Mouse (Mus musculus) G1E-ER4 (cell line): ENCODE measurements around the gene Terf2. TPM values are rescaled to one million over a fixed set of nuclear protein-coding genes. Genes with fewer than 3 reads are reported as not detected.

Experiments
- GATA1 ChIP-seq: IDR thresholded peaks from one replicate; pipeline ENCODE4 v1.8.0; 2012; ENCODE audit warnings: low read length, inconsistent platforms
- polyA plus RNA-seq: library from polyadenylated mRNA; stranded (reverse); fragments of >175 nt; gene quantifications from 2 replicates; pipeline ENCODE4 v1.2.3, GENCODE M21; 2012

Terf2 gene
- polyA plus RNA-seq, 1 experiment = 26.6 TPM

DNA sequence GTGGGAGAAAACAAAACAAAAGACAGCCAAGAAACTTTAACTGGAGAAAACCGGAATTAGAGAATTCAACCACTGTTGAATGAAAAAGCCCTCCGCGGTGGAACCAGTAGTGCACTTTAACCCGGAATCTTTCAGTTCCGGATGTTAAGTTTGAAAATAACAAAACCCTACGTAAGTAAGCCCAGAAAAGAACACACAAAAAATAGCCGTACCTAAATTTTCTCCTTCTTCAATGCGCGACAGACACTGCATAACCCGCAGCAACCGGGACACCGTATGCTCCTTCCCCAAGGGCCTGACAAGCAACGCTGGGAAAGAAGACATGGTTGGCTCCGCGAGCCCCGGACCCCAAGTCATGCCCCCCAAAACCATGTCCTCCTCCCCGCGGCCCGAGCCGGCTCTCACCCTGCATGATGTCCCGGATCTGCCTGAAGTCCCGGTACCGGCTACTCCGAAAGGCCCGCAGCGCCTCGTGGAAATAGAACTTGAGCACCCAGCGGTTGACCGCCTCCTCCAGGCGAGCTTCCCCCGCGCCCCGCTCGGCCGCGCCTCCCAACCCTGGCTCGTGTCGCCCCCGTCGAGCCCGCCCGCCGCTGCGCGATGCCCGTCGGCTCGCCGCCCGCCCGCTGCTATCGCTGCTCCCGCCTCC, 506 bp downstream of the Terf2 start:
- TF ChIP-seq GATA1 = no peak

DNA sequence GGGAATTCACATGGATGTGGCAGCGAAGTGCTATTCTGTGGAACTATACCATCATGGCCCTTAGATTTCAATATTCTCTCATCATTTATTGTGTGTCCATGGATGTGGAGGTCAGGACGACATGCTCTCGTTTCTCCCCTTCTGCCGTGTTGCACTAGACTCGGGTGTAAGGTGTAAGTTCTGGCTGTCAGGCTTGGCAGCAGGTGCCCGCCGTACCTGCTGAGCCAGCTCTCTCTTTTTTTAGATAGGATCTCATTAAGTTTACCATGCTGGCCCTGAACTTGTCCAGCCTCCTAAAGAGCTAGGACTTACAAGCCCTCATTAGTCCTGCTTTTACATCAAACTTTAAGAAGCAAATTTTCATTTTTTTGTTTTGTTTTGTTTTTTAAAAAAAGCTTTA, 5.8 kb downstream of the Terf2 start:
- TF ChIP-seq GATA1 = no peak

DNA sequence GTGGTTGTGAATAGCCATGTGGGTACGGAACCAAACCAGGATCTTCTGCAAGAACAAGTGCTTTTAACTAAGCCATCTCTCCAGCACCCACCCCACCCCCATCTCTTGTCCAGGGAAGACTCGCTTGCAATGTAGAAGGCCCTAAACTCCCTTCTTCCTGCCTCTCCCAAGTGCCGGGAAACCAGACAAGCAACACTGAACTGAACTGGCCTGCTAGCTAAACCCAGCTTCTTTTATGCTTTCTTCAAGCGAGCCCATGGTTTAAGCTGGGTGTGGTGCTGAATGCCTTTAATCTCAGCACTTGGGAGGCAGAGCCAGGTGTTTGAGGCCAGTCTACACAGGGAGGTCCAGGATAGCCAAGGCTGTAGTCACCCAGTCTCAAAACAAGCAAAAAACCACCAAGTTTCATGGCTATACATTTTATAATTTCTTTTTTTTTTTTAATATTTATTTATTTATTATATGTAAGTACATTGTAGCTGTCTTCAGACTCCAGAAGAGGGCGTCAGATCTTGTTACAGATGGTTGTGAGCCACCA, 7.8 kb downstream of the Terf2 start:
- TF ChIP-seq GATA1 = no peak

DNA sequence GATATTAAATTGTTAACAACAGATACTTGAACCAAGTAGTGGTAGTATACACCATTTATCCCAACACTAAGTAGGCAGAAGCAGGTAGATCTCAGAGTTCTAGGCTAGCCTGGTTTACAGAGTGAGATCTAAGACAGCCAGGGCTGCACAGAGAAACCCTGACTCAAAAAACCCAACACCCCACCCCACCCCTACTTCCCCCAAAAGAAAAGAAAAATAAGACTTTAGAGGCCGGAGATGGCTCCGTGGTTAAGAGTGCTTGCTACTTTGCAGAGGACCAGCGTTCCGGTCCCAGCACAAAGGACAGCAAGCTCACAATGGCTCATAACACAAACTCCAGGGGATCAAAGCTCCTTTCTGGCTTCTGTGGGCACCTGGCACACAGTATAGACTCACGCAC, 10.3 kb downstream of the Terf2 start:
- TF ChIP-seq GATA1 = no peak

DNA sequence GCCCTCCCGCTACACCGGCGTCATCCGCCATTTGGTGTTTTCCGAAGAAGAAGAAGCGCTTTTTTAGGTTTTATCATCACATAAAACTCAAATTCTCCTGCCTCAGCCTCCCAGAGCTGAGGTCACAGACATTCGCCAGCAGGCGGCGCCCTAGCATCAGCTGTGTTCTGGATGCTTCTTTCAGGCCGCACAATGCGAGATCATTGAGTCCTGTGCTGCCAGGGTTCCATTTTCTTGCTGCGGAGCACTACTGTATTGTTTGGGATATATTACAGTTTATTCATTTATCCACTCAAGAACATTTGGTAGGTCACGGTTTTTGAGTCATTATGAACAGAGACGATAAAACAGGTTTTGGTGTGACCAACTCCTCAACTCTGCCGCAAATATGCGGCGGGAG, 11.0 kb downstream of the Terf2 start:
- TF ChIP-seq GATA1 = no peak

DNA sequence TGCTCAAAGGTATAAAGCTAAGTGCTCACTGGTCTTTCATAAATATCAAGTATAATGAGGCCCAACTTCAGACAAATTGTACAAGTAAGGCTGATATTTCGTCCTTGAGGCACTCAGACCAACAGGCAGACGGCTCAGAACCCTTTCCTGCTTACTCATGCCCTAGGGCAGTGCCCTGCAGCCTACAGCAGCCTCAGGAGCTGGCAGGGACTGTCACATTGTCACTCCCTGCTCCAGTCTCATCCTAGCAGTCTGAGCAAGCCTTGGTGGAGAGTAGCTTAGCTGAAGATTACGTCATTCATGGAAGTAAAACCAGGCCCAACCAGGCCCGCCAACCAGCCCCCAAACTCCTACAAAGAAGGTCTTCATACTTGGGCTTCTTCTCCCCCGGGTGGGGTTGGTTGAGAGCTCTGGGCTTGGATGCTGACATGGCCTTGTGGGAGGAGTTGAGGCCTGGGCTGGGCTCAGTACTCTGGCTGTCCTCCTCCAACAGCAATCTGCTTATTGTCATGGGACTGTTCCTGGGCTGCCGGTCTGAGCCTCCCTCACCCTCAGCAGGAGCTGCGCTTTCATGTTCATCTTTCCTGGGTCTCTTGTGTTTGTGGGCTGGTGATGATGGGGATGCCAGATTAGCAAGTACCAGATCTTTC, 20.0 kb downstream of the Terf2 start:
- TF ChIP-seq GATA1 = no peak

DNA sequence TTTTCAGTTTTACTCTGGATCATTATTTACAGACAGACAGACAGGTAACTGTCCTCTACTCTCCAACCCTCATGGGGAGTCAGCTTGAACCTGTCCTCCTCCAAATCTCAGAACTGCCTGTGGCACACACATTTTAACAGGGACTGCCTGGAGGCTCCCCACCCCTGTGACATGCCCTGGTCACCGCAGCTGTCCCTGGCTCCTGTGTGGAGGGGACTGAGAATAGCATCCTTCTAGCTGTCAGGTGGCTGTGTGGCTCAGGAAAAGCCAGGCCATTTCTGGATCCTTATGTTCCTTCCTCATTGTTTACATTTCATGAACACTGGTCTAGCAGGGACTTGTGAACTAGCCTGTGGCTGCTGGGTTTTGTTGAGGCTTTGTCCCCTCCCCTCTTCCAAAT, 22.2 kb downstream of the Terf2 start:
- TF ChIP-seq GATA1 = no peak

DNA sequence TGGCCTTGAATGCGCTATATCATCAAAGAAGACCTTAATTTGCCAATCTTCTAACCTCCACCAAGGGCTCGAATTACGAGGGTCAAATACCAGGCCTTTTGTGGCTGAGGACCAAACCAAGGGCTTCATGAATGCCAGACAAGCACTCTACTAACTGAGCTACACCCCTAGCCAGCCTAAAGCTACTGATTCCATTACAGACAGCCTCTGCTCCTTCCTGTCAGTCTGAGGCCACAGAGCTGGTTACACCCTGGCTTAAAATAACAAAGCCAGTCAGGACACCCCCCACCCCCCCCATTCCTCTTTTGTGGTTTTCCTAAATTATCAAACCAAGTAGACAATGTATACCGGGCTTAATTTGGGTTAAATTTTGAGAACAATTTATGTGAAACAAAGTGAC, 22.6 kb downstream of the Terf2 start:
- TF ChIP-seq GATA1 = no peak

DNA sequence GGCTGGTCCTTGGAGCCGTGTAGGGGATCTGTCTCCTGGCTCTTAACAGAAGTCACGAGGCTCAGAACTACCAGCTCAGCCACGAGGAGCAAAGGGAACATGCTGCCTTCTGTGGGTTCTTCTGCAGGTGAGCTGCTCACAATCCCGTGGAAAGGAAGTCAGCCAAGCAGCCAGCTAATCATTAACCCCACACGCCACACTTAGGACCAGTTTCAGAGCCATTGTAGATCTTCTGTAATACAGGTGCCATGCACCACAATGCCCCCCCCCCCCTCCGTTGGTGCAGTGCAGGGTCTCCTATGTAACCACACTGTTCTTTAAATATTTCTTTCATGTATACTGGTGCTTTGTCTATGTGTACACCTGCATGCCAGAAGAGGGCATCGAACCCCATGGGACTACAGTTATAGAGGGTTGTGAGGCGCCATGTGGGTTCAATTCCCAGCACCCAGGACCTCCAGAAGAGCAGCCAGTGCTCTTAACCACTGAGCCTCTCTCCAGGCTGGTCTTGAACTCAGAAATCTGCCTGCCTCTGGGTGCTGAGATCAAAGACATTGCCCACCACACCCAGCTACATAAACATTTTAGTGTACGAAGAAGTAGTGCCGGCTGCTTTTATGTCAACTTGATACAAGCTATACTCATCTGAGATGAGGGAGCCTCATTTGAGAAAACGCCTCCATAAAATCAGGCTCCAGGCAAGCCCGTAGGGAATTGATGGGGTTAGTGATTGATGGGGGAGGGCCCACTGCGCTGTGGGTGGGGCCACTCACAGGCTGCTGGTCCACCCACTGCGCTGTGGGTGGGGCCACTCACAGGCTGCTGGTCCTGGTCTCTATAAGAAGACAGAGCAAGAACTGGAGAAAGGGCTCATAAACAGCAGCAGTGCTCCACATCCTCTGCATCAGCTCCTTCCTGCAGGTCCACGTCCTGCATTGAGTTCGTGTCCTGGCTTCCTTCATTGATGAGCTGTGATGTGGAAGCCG, 30.5 kb downstream of the Terf2 start, which contains the start of gene Tmed6:
Gene Tmed6, minus strand, starts transcription at position 134 of the 986 bp plus-strand sequence.
- TF ChIP-seq GATA1 = no peak

DNA sequence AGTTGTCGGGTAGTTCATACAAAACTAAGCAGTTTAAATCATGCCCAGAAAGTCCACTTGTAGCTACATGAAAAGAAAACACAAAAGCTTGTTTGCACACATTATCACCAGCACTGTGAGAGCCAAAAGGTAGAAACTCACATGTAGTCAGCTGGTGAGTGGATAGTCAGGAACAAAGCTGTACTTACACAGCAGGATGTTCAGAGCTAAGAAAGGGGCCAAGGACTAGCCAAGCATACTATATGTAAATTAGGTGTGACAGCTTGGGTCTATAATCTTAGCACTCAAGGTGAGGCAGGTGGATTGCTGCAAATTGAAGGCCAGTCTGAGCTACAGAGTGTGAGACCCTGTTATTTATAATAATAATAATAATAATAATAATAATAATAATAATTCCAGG, 33.7 kb downstream of the Terf2 start:
- TF ChIP-seq GATA1 = no peak

DNA sequence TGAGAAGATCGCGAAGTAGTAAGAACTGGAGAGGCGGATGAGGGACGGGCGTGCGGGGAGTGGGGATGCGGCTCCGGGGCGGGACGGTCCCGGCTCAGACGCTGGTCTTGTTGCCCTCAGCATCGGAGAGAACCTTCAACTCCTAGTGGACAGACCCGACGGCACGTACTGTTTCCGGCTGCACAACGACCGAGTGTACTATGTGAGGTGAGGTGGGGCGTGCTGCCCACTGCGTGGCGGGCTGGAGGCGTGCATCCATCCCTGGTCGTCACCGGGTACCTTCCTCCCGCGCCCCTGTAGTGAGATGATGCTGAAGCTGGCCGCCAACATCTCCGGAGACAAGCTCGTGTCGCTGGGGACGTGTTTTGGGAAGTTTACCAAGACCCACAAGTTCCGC, 39.4 kb downstream of the Terf2 start:
- no peak for TF ChIP-seq GATA1

DNA sequence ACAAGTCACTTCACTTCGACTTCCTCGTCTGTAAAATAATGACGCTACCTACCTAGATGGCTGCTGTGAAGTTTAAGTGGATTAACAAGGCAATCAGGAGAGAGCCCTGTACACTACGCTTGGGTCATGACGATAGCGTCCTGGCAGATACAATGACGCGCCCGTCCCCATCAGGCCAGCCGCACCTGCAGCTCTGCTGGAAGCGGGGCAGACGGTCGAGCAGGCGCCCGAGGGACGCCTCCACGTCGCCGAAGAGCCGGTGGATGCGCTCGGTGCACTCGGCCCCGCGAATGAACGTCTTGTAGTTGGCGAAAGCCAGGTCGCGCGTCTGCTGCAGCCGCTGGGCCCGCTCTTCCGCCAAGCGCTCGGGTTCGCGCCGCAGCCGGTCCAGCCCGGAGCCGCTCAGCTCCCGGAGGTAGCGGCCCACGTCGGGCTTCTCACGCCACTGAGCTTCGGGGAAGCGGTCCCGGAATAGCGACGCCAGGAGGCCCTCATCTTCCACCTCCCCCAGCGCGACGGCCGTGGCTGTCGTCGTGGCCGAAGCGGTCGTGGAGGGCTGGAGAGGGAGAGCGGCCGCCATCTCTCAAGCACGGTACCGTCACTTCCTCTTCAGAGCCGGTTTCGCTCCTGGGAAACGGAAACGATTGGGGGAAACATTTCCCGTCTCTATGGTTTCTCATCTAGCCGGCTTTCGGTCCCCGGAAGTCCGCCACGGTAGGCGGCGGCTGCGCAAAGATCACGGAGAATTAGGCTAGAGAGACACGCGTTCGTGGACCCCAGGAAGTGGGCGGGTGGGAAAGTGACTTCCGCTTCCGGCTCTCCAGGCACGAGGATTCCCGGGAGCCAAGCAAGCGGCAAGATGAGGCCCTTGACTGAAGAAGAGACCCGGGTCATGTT, 40.0 kb downstream of the Terf2 start, which contains the start of the genes Cog8 and Nip7:
Gene Cog8, minus strand, starts transcription at position 614 of the 897 bp plus-strand sequence.
Gene Nip7, plus strand, starts transcription at position 802 of the 897 bp plus-strand sequence.
- no peak for TF ChIP-seq GATA1

DNA sequence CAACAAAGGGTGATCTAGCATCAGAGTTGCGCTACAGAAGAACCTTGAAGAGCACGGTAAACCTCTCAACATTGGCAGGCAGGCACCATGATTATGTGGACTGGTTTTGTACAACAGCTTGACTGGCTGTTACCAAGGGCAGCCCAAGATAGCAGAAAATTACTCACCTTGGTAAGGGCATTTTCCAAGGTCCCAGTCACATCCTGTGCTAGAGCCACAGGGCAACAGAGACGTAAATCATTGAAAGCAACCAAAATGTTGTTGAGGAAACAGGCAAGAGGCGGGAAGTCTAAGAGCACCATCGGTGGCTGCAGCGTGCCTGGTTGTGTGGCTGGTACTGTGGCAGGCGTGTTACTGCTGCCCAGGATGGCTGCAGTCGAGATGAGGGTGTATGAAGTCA, 44.3 kb downstream of the Terf2 start:
- TF ChIP-seq GATA1 = no peak

DNA sequence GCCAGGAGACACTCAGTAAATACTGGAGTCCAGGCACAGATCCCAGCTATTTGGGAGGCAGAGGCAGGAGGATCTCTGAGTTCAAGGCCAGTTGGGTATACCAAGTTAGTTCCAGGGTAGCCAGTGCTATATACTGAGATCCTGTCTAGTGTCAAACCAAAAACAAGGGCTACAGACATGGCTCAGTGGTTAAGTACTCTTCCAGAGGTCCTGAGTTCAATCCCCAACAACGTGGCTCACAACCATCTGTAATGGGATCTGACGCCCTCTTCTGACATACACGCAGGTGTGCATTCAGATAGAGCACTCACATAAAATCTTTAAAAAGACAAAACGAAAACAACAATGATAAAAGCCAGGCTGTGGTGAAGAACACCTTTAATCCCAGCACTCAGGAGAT, 46.9 kb downstream of the Terf2 start:
- no peak for TF ChIP-seq GATA1
